ENCODE assay signal across 23 mouse cellular contexts in the genomic region with DNA sequence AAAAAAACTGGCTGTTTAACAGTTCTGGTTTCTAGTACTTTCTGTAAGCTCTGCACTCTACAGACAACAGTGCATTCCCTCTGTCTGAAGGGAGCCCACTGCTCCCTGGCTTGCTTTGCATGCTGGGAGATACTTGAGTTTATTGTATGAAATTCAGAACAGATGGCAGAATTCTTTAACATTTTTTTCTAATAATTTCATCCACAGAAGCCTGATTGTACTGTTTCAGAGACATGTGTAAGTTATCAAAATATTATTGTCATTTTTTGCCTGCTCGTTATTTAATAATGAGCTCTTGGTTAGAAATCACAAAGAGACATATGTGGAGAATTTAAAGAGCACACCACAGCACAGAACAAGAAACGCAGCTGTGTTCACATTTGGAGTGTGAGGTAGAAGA.
DNase-seq lines count a peak whose midpoint lies in the region; ATAC-seq and TF ChIP-seq lines count a peak whose summit lies in the region.
"Had no signal": no experiment of that assay in that cellular context is flagged by ENCODE, and none has a peak within 500 bp of the region (broad histone marks: within the 10 kb centered on the region; RNA-seq: fewer than 3 reads in every experiment).

No protein-coding gene starts in this region.

- no peaks in the 10 kb centered on the region for H3K36me3 ChIP-seq in forebrain, embryonic 13.5 days (ENCODE audit: poor library complexity, severe bottlenecking)
- H3K36me3 ChIP-seq in forebrain, embryonic 11.5 days (ENCODE audit: control insufficient read depth, insufficient read depth, low read length), result no peaks in the 10 kb centered on the region
- no peaks in the 10 kb centered on the region for H3K36me3 ChIP-seq in stomach, embryonic 15.5 days
- no peaks in the 10 kb centered on the region for H3K36me3 ChIP-seq in stomach, postnatal 0 days (ENCODE audit: control insufficient read depth, insufficient read depth, low read length)
- no peaks in the 10 kb centered on the region for H3K36me3 ChIP-seq in liver, postnatal 0 days (replicated peaks; ENCODE audit: insufficient read depth, low read length)
- H3K36me3 ChIP-seq: hindbrain, embryonic 13.5 days; liver, embryonic 13.5 days; lung, embryonic 15.5 days had no signal

- H3K27ac ChIP-seq in forebrain, embryonic 13.5 days, result no peak overlapping the region
- no peak overlapping the region for H3K27ac ChIP-seq in forebrain, embryonic 11.5 days (ENCODE audit: low read depth, low read length)
- H3K27ac ChIP-seq in stomach, embryonic 15.5 days, result no peak overlapping the region
- H3K27ac ChIP-seq in stomach, postnatal 0 days (replicated peaks), result no peak overlapping the region
- no peak overlapping the region for H3K27ac ChIP-seq in liver, postnatal 0 days (ENCODE audit: low read depth)
- H3K27ac ChIP-seq: hindbrain, embryonic 13.5 days; liver, embryonic 13.5 days; lung, embryonic 15.5 days; macrophage had no signal

- H3K4me2 ChIP-seq in forebrain, embryonic 13.5 days, result no peak overlapping the region
- H3K4me2 ChIP-seq in forebrain, embryonic 11.5 days (ENCODE audit: low read depth, low read length, severe bottlenecking), result no peak overlapping the region
- no peak overlapping the region for H3K4me2 ChIP-seq in stomach, embryonic 15.5 days
- no peak overlapping the region for H3K4me2 ChIP-seq in stomach, postnatal 0 days (replicated peaks; ENCODE audit: low read depth)
- H3K4me2 ChIP-seq in liver, postnatal 0 days (ENCODE audit: low read depth, low read length), result no peak overlapping the region
- H3K4me2 ChIP-seq: heart, embryonic 11.5 days; hindbrain, embryonic 13.5 days; liver, embryonic 13.5 days; lung, embryonic 15.5 days; midbrain, embryonic 11.5 days had no signal

- no peak for TF ChIP-seq EP300 in stomach, postnatal 0 days (optimal IDR thresholded peaks at IDR 0.05)
- no peak for TF ChIP-seq EP300 in liver, postnatal 0 days (IDR thresholded peaks at IDR 0.05; ENCODE audit: low read depth)

- no peak for DNase-seq in forebrain, embryonic 11.5 days (ENCODE audit: low spot score)
- DNase-seq in stomach, postnatal 0 days (ENCODE audit: low spot score), result no peak
- peak; percentile 26 for DNase-seq in forelimb bud, embryonic 11.5 days (ENCODE audit: low read depth, low spot score)
- DNase-seq in liver, postnatal 0 days, result no peak
- no peak for DNase-seq in cerebellum, postnatal 25 days
- no peak for DNase-seq in ovary, postnatal 36 days (ENCODE audit: low spot score)
- DNase-seq: cerebellum, adult 11 months; cerebellum, postnatal 14 days; heart, postnatal 10 days; kidney, adult 8-10 months; kidney, postnatal 25 days; liver, embryonic 13.5 days; right cerebral cortex, postnatal 25 days; thymus, adult 2 months had no signal

- peak; percentile 87 for ATAC-seq in forebrain, embryonic 13.5 days
- no peak; the same call in 1 of the 2 replicates for ATAC-seq in forebrain, embryonic 11.5 days (replicated peaks; ENCODE audit: low FRiP score)
- peak; percentile 22; the same call in 1 of the 2 replicates for ATAC-seq in stomach, embryonic 15.5 days (ENCODE audit: insufficient read depth, low FRiP score, low read depth)
- ATAC-seq in stomach, postnatal 0 days (ENCODE audit: low FRiP score, low TSS enrichment), result no peak
- no peak for ATAC-seq in liver, postnatal 0 days

- no peaks in the 10 kb centered on the region for H3K4me1 ChIP-seq in forebrain, embryonic 13.5 days
- H3K4me1 ChIP-seq in forebrain, embryonic 11.5 days (replicated peaks; ENCODE audit: control insufficient read depth, insufficient read depth, low read length), result no peaks in the 10 kb centered on the region
- H3K4me1 ChIP-seq in stomach, embryonic 15.5 days, result no peaks in the 10 kb centered on the region
- no peaks in the 10 kb centered on the region for H3K4me1 ChIP-seq in stomach, postnatal 0 days (replicated peaks; ENCODE audit: control insufficient read depth, insufficient read depth)
- no peaks in the 10 kb centered on the region for H3K4me1 ChIP-seq in liver, postnatal 0 days (ENCODE audit: insufficient read depth)
- H3K4me1 ChIP-seq: hindbrain, embryonic 13.5 days; liver, embryonic 13.5 days; lung, embryonic 15.5 days had no signal

- no peak overlapping the region for H3K4me3 ChIP-seq in forebrain, embryonic 13.5 days
- H3K4me3 ChIP-seq in forebrain, embryonic 11.5 days (ENCODE audit: low read depth, low read length), result no peak overlapping the region
- H3K4me3 ChIP-seq in stomach, embryonic 15.5 days (replicated peaks), result no peak overlapping the region
- no peak overlapping the region for H3K4me3 ChIP-seq in stomach, postnatal 0 days (ENCODE audit: low read depth, low read length)
- no peak overlapping the region for H3K4me3 ChIP-seq in liver, postnatal 0 days (ENCODE audit: low read depth, low read length)
- H3K4me3 ChIP-seq: hindbrain, embryonic 13.5 days; liver, embryonic 13.5 days; lung, embryonic 15.5 days; myocyte had no signal

- WGBS in forebrain, embryonic 13.5 days, result 53% methylated on average over 2 of the region's 2 CpGs
- WGBS in forebrain, embryonic 11.5 days, result 72% methylated on average over 2 of the region's 2 CpGs
- WGBS in stomach, embryonic 15.5 days, result 51% methylated on average over 2 of the region's 2 CpGs
- WGBS in stomach, postnatal 0 days, result 46% methylated on average over 2 of the region's 2 CpGs
- WGBS in liver, postnatal 0 days (ENCODE audit: insufficient replicate concordance), result 66% methylated on average over 2 of the region's 2 CpGs

- H3K9me3 ChIP-seq in forebrain, embryonic 13.5 days (replicated peaks), result no peaks in the 10 kb centered on the region
- no peaks in the 10 kb centered on the region for H3K9me3 ChIP-seq in forebrain, embryonic 11.5 days (ENCODE audit: control insufficient read depth, low read length)
- no peaks in the 10 kb centered on the region for H3K9me3 ChIP-seq in stomach, embryonic 15.5 days
- H3K9me3 ChIP-seq in stomach, postnatal 0 days (ENCODE audit: control insufficient read depth, low read length), result no peaks in the 10 kb centered on the region
- H3K9me3 ChIP-seq in liver, postnatal 0 days (ENCODE audit: low read length), result no peaks in the 10 kb centered on the region
- H3K9me3 ChIP-seq: hindbrain, embryonic 13.5 days; liver, embryonic 13.5 days; lung, embryonic 15.5 days had no signal

- TF ChIP-seq CTCF in stomach, postnatal 0 days (IDR thresholded peaks at IDR 0.05; ENCODE audit: low read depth), result no peak
- TF ChIP-seq CTCF in liver, postnatal 0 days (IDR thresholded peaks at IDR 0.05; ENCODE audit: low read depth), result no peak

- no peak overlapping the region for H3K9ac ChIP-seq in forebrain, embryonic 13.5 days
- no peak overlapping the region for H3K9ac ChIP-seq in forebrain, embryonic 11.5 days (ENCODE audit: low read length)
- no peak overlapping the region for H3K9ac ChIP-seq in stomach, embryonic 15.5 days
- H3K9ac ChIP-seq in stomach, postnatal 0 days (ENCODE audit: low read length), result no peak overlapping the region
- H3K9ac ChIP-seq in liver, postnatal 0 days (replicated peaks), result no peak overlapping the region
- H3K9ac ChIP-seq: hindbrain, embryonic 13.5 days; liver, embryonic 13.5 days; lung, embryonic 15.5 days had no signal

- no peaks in the 10 kb centered on the region for H3K27me3 ChIP-seq in forebrain, embryonic 13.5 days
- H3K27me3 ChIP-seq in forebrain, embryonic 11.5 days (ENCODE audit: control insufficient read depth, insufficient read depth, low read length), result no peaks in the 10 kb centered on the region
- no peaks in the 10 kb centered on the region for H3K27me3 ChIP-seq in stomach, embryonic 15.5 days (replicated peaks)
- H3K27me3 ChIP-seq in stomach, postnatal 0 days (ENCODE audit: control insufficient read depth, insufficient read depth, low read length), result no peaks in the 10 kb centered on the region
- no peaks in the 10 kb centered on the region for H3K27me3 ChIP-seq in liver, postnatal 0 days (ENCODE audit: insufficient read depth, low read length)
- H3K27me3 ChIP-seq: CH12.LX; hindbrain, embryonic 13.5 days; liver, embryonic 13.5 days; lung, embryonic 15.5 days had no signal

Comparison
In these comparisons a context has a peak if more than half of its experiments do, and no peak if none do; other contexts are left out.
1. ATAC-seq: peak in forebrain, embryonic 13.5 days (single experiment) and stomach, embryonic 15.5 days (single experiment); none in forebrain, embryonic 11.5 days (single experiment), stomach, postnatal 0 days (single experiment) and liver, postnatal 0 days (single experiment).